Mouse (Mus musculus) CD4-positive, CD25-positive, alpha-beta regulatory T cell, adult 2 months (primary cell): ENCODE measurements around the gene Morf4l1.
"Not testable (repeated sequence)": the region's sequence is repeated elsewhere in the genome, so short reads cannot be mapped to it uniquely, and the experiment has no call there.

Experiments used
- DNase-seq: peaks from one replicate; pipeline ENCODE4 v3.0.0-alpha.2; 2012; ENCODE audit warnings: low read depth, low spot score

Gene Morf4l1

GRCm38 (mm10) chr9:90113651-90114566 lies 665 bp downstream of the Morf4l1 start:
- peak; percentile 97 for DNase-seq

GRCm38 (mm10) chr9:90113151-90113550 lies 1.4 kb downstream of the Morf4l1 start:
- DNase-seq = no peak

- DNase-seq = peak; percentile 37
Measured at GRCm38 (mm10) chr9:90109386-90109785, 5.2 kb downstream of the Morf4l1 start.

GRCm38 (mm10) chr9:90108272-90108671 lies 6.3 kb downstream of the Morf4l1 start:
- DNase-seq = no peak

GRCm38 (mm10) chr9:90106915-90107314 lies 7.7 kb downstream of the Morf4l1 start:
- DNase-seq = no peak

- no peak for DNase-seq
Measured at GRCm38 (mm10) chr9:90105462-90105861, 9.1 kb downstream of the Morf4l1 start.

GRCm38 (mm10) chr9:90100760-90101159 lies 13.8 kb downstream of the Morf4l1 start:
- DNase-seq = peak; percentile 36

- DNase-seq = peak; percentile 65
Measured at GRCm38 (mm10) chr9:90098934-90099333, 15.6 kb downstream of the Morf4l1 start.

GRCm38 (mm10) chr9:90089339-90090104 lies 25.1 kb downstream of the Morf4l1 start:
- DNase-seq = no peak

GRCm38 (mm10) chr9:90087906-90088485 lies 26.6 kb downstream of the Morf4l1 start:
- DNase-seq = no peak

GRCm38 (mm10) chr9:90084766-90085468 lies 29.7 kb downstream of the Morf4l1 start:
- DNase-seq = no peak

GRCm38 (mm10) chr9:90084152-90084551 lies 30.4 kb downstream of the Morf4l1 start:
- DNase-seq = no peak

GRCm38 (mm10) chr9:90082992-90083391 lies 31.6 kb downstream of the Morf4l1 start:
- DNase-seq = no peak

- DNase-seq = not testable (repeated sequence)
Measured at GRCm38 (mm10) chr9:90081961-90082360, 32.6 kb downstream of the Morf4l1 start.

- peak; percentile 70 for DNase-seq
Measured at GRCm38 (mm10) chr9:90076849-90077461, 37.6 kb downstream of the Morf4l1 start.

- no peak for DNase-seq
Measured at GRCm38 (mm10) chr9:90076131-90076530, 38.4 kb downstream of the Morf4l1 start.

GRCm38 (mm10) chr9:90075336-90075735 lies 39.2 kb downstream of the Morf4l1 start:
- no peak for DNase-seq

- DNase-seq = no peak
Measured at GRCm38 (mm10) chr9:90070174-90070573, 44.4 kb downstream of the Morf4l1 start.

GRCm38 (mm10) chr9:90069485-90069884 lies 45.1 kb downstream of the Morf4l1 start:
- no peak for DNase-seq

- no peak for DNase-seq
Measured at GRCm38 (mm10) chr9:90068786-90069185, 45.8 kb downstream of the Morf4l1 start.

GRCm38 (mm10) chr9:90067341-90067740 lies 47.2 kb downstream of the Morf4l1 start:
- DNase-seq = no peak
